Mouse (Mus musculus) MN1 (cell line): ENCODE data around the gene Hpdl.

ENCODE experiments used
- DNase-seq: peaks from one replicate; pipeline ENCODE4 v3.0.0-alpha.2; 2016; ENCODE audit warnings: low spot score

Gene Hpdl

GRCm38 (mm10) chr4:116799901-116800300, 21.6 kb downstream of the Hpdl start:
- peak; percentile 14 for DNase-seq

GRCm38 (mm10) chr4:116796442-116797110, 24.9 kb downstream of the Hpdl start:
- no peak for DNase-seq

GRCm38 (mm10) chr4:116794273-116794672, 27.2 kb downstream of the Hpdl start:
- no peak for DNase-seq

GRCm38 (mm10) chr4:116792453-116792852, 29.1 kb downstream of the Hpdl start:
- DNase-seq, result no peak

GRCm38 (mm10) chr4:116788956-116789355, 32.6 kb downstream of the Hpdl start:
- peak; percentile 72 for DNase-seq

GRCm38 (mm10) chr4:116787985-116788760, 33.3 kb downstream of the Hpdl start:
- DNase-seq, result no peak

GRCm38 (mm10) chr4:116786587-116786986, 34.9 kb downstream of the Hpdl start:
- no peak for DNase-seq

- no peak for DNase-seq
These were observed 39.3 kb downstream of the Hpdl start for GRCm38 (mm10) chr4:116782171-116782570.

- no peak for DNase-seq
These were observed 40.1 kb downstream of the Hpdl start for GRCm38 (mm10) chr4:116781366-116781765.

- no peak for DNase-seq
These were observed 41.0 kb downstream of the Hpdl start for GRCm38 (mm10) chr4:116780541-116780940.

- DNase-seq, result no peak
These were observed 44.4 kb downstream of the Hpdl start for GRCm38 (mm10) chr4:116777079-116777478.

- DNase-seq, result no peak
These were observed 45.1 kb downstream of the Hpdl start for GRCm38 (mm10) chr4:116776391-116776790.
